Mouse (Mus musculus) thymus, adult 2 months (tissue): ENCODE results near the gene Psmc5. TPM values are rescaled to one million over a fixed set of nuclear protein-coding genes. Genes with fewer than 3 reads are reported as not detected.

Experiments
- DNase-seq: peaks from one replicate; pipeline ENCODE4 v3.0.0; 2021
- H3K27ac ChIP-seq: fragments of 200-500 bp; 2 replicates; pipeline ENCODE4 v1.5.1; 2012; ENCODE audit warnings: low read length, control low read depth; ENCODE audit not compliant: control insufficient read depth, insufficient read depth
- H3K27me3 ChIP-seq: fragments of 200-500 bp; 2 replicates; pipeline ENCODE4 v1.6.1; 2012; ENCODE audit warnings: mild to moderate bottlenecking, low read length, moderate library complexity, mixed read lengths; ENCODE audit not compliant: control insufficient read depth, insufficient read depth
- H3K36me3 ChIP-seq: fragments of 200-500 bp; 2 replicates; pipeline ENCODE4 v1.6.1; 2012; ENCODE audit warnings: mild to moderate bottlenecking, low read length, moderate library complexity; ENCODE audit not compliant: control insufficient read depth, insufficient read depth
- H3K4me1 ChIP-seq: fragments of 200-500 bp; replicated peaks from 2 replicates; pipeline ENCODE4 v1.6.1; 2012; ENCODE audit warnings: low read length; ENCODE audit not compliant: control insufficient read depth, insufficient read depth
- H3K4me3 ChIP-seq: fragments of 200-500 bp; 2 replicates; pipeline ENCODE4 v1.5.1; 2012; ENCODE audit warnings: mild to moderate bottlenecking, low read length, control low read depth, moderate library complexity; ENCODE audit not compliant: control insufficient read depth, insufficient read depth
- CTCF ChIP-seq: fragments of 200-500 bp; IDR thresholded peaks from 2 replicates; pipeline ENCODE4 v1.5.1; 2012; ENCODE audit warnings: mild to moderate bottlenecking, control low read depth, low read length, moderate library complexity, borderline replicate concordance; ENCODE audit not compliant: control insufficient read depth, poor library complexity, insufficient read depth; ENCODE audit errors: extremely low read depth
- POLR2A ChIP-seq: fragments of 200-500 bp; IDR thresholded peaks from 2 replicates; pipeline ENCODE4 v1.6.1; 2012; ENCODE audit warnings: mild to moderate bottlenecking, low read length, control low read depth, moderate library complexity; ENCODE audit not compliant: control insufficient read depth, poor library complexity, insufficient read depth; ENCODE audit errors: extremely low read depth
- WGBS: fragments of 180-500 bp; shearing (Covaris S2); methylation state at CpG from one replicate; pipeline ENCODE4 v1.1.7; 2018; 5-methylcytosine and 5-hydroxymethylcytosine counted together
- polyA plus RNA-seq: library from polyadenylated mRNA; depleted of rRNA; stranded (reverse); fragments of >200 nt; gene quantifications from 2 replicates; pipeline ENCODE4 v1.2.3, GENCODE M21; 2012; rRNA removed

Psmc5 gene
- polyA plus RNA-seq, 1 experiment: 53.9 TPM

- no peaks in the 10 kb centered on the region for H3K27me3 ChIP-seq
- WGBS: 89% methylated on average over 5 of the region's 5 CpGs
- no peak overlapping the region for H3K27ac ChIP-seq
- H3K4me3 ChIP-seq: no peak overlapping the region
- TF ChIP-seq POLR2A: no peak
- TF ChIP-seq CTCF: no peak
- no peak for DNase-seq
- no peaks in the 10 kb centered on the region for H3K36me3 ChIP-seq
- H3K4me1 ChIP-seq: peaks cover 37% of the 10 kb centered on the region
Observed at GRCm38 (mm10) chr11:106310123-106310522, 54.2 kb downstream of the Psmc5 start.

Other genes starting within 250 kb of the Psmc5 start
- 3.9 and 4.3 TPM in 2 replicates for gene Kcnh6, start 248.0 kb upstream of the Psmc5 start, polyA plus RNA-seq
- 79.1 and 85.0 TPM in 2 replicates for gene Dcaf7, start 219.3 kb upstream of the Psmc5 start, polyA plus RNA-seq
- gene Taco1, start 190.1 kb upstream of the Psmc5 start, polyA plus RNA-seq: 14.9 and 18.4 TPM in 2 replicates
- 45.6 and 46.0 TPM in 2 replicates for gene Map3k3, start 171.5 kb upstream of the Psmc5 start, polyA plus RNA-seq
- not detected in 2 replicates for gene Gm10840, start 95.3 kb upstream of the Psmc5 start, polyA plus RNA-seq
- 569 and 594 TPM in 2 replicates for gene Limd2, start 95.3 kb upstream of the Psmc5 start, polyA plus RNA-seq
- gene Strada, start 54.0 kb upstream of the Psmc5 start, polyA plus RNA-seq: 40.3 and 40.5 TPM in 2 replicates
- 15.5 and 16.9 TPM in 2 replicates for gene Ccdc47, start 39.8 kb upstream of the Psmc5 start, polyA plus RNA-seq
- gene Ddx42, start 39.2 kb upstream of the Psmc5 start, polyA plus RNA-seq: 16.7 and 19.9 TPM in 2 replicates
- 23.7 and 25.3 TPM in 2 replicates for gene Ftsj3, start 75 bp upstream of the Psmc5 start, polyA plus RNA-seq
- 552 and 570 TPM in 2 replicates for gene Smarcd2, start 16.8 kb downstream of the Psmc5 start, polyA plus RNA-seq
- 0.42 and 0.47 TPM in 2 replicates for gene Tcam1, start 20.5 kb downstream of the Psmc5 start, polyA plus RNA-seq
- 0.74 and 1.7 TPM in 2 replicates for gene Gh, start 45.7 kb downstream of the Psmc5 start, polyA plus RNA-seq
- gene Cd79b, start 58.6 kb downstream of the Psmc5 start, polyA plus RNA-seq: 33.2 and 39.6 TPM in 2 replicates
- gene Scn4a, start 97.1 kb downstream of the Psmc5 start, polyA plus RNA-seq: 0.92 and 1.2 TPM in 2 replicates
- gene Prr29, start 109.3 kb downstream of the Psmc5 start, polyA plus RNA-seq: 30.1 and 31.1 TPM in 2 replicates
- 185 and 222 TPM in 2 replicates for gene Icam2, start 131.9 kb downstream of the Psmc5 start, polyA plus RNA-seq
- 18.1 and 21.9 TPM in 2 replicates for gene Ern1, start 231.7 kb downstream of the Psmc5 start, polyA plus RNA-seq